Mouse (Mus musculus) telencephalon, adult 2 months (tissue): ENCODE measurements around the gene Slc26a9.
A peak's percentile ranks its signal among the peaks of the same experiment; 100 is the strongest.

Experiments
- DNase-seq: peaks from one replicate; pipeline ENCODE4 v3.0.0-alpha.2; 2011; ENCODE audit warnings: low read depth, low spot score

Gene Slc26a9

DNA sequence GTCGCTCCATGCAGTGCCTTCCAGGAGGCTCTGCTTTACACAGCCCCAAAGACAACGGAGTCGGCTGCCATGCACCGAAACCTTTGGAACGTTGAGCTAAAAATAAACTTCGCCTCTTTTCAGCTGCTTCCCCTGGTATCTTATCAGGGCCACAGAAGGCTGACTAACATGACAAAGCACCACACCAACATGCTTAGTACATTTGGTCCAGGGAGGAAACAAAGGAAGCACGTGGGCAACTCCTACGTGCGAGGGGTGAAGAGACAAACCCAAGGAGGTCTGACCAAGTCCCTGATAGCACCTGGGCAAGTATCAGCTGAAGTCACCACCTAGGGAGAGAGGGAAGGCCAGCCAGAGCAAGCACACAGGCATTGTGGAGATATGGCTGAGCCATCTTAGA is 7.3 kb upstream of the Slc26a9 start:
- DNase-seq = no peak

DNA sequence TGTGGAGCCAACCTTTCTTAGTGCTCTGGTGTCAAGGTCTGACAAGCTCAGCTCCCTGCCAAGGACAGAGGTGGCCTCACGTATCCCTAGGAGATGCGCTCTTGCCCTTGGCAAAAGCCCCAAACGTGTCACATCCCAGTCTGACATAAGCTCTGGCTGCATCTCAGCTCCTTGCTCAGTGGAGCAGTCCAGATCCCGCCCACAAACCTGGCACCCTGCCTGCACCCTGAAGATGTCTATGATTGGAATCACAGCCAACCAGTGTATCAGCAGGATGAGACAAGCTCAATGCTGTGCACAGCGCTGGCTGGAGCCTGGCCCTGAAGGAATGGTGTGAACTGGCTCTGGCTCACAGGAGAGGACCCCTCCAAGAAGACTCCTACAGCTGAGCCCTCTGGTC is 6.6 kb upstream of the Slc26a9 start:
- DNase-seq = peak; percentile 83

- DNase-seq = no peak
Measured at GRCm38 (mm10) chr1:131738760-131739159, 5.1 kb upstream of the Slc26a9 start.

DNA sequence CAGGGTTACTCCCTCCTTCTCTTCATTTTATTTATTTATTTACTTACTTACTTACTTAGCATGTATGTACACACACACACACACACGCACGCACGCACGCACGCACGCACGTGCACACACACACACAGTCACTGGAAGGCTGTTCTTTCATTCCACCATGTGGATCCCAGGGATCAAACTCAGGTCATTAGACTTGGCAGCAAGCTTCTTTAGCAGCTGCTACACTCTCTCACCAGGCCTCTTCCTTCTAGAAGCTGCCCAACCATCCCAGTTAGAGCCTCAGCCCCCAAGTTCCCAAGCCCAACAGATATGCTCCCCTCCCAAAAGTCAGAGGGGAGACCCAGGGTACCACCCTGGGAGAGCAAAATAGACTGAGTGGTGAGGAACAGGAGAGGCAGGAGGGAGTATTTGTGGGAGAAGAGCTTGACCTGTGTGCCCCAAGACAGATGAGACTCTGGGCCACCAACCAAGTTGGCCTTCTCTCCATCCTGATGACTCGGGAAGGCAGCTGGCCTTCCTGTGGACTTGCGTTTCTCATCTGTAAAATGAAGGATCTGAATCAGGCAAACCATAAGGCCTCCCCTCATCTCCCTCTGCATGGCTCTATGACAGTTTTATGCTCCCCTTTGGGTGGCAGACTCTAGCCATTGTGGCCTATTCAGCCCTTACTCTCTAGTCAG is 4.2 kb upstream of the Slc26a9 start:
- DNase-seq = no peak

GRCm38 (mm10) chr1:131745391-131745790 is 1.6 kb downstream of the Slc26a9 start:
- DNase-seq = no peak

- no peak for DNase-seq
Measured at GRCm38 (mm10) chr1:131747761-131748160, 3.9 kb downstream of the Slc26a9 start.

- DNase-seq = no peak
Measured at GRCm38 (mm10) chr1:131748636-131749035, 4.8 kb downstream of the Slc26a9 start.

GRCm38 (mm10) chr1:131749706-131750545 is 6.1 kb downstream of the Slc26a9 start:
- DNase-seq = no peak

DNA sequence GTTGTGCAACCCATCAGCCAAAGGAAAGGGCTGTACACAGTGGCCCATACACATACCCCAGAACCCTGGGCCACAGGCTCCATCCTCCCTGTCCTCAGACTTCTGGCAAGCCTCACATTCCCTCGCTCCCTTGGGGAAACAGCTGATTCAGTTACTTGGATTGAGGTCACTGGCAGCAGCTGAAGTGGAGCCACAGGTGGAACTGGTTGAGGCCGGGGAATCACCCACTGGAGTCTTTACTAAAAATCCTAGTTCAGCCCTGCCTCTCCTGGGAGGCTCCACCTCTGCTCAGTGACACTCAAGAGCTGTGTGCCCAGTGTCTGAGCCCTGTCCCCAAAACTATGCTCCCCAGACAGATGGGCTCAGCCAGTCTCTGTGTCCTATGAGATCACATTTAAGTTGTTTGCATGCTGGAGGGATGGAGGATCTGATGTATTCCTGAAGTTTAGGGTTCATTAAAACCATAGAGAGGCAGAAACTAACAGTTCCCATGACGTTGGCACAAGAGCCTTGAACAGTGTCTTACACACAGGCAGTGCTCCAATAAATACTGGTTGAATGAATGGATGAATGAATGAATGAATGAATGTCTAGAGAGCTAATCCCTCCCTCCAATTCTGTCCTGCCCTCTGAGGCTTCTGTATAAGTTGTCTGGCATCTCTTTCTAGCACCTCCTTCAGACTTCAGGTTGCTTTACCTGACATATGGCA is 7.5 kb downstream of the Slc26a9 start:
- DNase-seq = no peak

- DNase-seq = no peak
Measured at GRCm38 (mm10) chr1:131751891-131752311, 8.1 kb downstream of the Slc26a9 start.

DNA sequence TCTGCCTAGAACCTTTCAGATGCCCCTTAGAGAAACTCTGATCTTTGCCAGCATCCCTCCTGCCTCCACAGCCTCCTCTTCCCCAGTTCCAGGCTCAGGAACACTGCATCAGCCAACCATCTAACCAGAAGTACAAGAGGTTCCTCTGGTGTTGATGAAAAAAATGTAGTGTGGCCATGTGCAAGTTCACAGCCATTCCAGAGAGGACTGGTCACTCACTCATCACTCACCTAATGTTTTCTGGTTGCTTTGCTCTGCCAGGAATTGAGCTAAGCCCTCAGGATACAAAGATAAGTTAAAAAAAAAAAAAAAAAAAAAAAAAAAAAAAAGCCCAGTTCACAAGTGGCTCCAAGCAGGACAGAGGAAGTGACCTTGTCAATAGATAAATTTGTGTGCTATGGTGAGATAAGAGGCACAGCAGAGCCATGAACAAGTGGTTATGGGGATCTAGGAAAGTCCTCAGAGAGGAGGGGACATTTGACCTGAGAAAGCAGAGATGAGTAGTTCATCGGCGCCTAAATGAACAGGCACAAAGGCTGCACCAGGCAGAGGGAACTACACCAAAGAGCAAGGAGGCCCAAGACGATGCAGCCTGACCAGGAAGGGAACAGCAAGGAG is 10.5 kb downstream of the Slc26a9 start:
- no peak for DNase-seq

DNA sequence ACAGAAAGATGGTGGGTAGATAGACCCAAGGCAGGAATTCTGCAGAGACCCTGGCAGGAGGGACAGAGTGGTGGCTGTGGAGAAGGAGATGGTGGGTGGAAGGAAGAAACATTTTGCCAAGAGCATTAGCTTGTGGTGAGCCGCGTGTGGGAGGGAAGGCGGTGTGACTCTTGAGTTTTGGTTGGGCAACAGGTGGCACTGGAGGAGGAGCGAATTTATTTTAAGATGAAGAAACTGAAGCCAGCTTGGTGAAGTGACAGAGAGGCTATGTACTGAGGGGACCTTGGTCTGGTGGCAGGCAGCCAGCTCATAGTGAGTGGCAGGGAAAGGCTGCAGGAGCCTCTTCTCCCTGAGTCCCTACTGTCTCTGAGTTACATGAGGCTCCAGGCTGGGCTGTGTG is 11.1 kb downstream of the Slc26a9 start:
- DNase-seq = peak; percentile 72

GRCm38 (mm10) chr1:131757211-131757610 is 13.4 kb downstream of the Slc26a9 start:
- no peak for DNase-seq

GRCm38 (mm10) chr1:131758796-131759195 is 15.0 kb downstream of the Slc26a9 start:
- no peak for DNase-seq

GRCm38 (mm10) chr1:131759667-131760427 is 16.0 kb downstream of the Slc26a9 start:
- DNase-seq = no peak

GRCm38 (mm10) chr1:131760428-131760820 is 16.6 kb downstream of the Slc26a9 start:
- DNase-seq = no peak

DNA sequence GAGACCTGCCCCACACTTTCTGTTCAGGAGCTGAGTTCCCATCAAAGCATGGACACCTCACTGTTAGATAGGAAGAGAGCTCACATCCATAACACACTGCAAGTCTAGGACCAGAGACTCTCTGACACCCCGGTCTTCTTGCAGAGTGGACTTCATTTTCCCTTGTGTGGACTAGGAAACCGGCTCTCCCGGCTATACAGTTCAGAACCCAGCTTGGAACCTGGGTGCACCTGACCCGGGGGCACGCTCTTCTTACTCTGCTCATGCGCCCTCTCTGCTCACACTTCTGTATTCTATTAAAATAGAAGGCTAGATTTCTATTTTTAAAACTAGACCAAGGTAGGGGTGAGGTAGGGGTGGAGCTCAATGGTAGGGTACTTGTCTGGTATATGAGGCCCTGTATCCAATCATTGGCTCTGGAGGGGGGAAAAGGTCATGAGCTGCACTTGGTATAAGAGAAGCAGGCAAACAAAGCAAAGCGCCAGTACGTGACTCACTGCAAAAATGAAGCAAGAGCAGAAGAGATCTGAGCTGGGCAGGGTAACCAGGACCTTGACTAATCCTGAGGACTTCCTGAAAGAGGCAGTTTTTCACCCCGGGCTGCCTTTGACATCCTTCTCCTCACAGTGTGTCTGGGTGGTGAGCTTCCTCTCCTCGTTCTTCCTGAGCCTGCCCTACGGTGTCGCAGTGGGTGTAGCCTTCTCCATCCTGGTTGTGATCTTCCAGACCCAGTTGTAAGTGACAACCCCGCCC is 17.4 kb downstream of the Slc26a9 start:
- DNase-seq = no peak

DNA sequence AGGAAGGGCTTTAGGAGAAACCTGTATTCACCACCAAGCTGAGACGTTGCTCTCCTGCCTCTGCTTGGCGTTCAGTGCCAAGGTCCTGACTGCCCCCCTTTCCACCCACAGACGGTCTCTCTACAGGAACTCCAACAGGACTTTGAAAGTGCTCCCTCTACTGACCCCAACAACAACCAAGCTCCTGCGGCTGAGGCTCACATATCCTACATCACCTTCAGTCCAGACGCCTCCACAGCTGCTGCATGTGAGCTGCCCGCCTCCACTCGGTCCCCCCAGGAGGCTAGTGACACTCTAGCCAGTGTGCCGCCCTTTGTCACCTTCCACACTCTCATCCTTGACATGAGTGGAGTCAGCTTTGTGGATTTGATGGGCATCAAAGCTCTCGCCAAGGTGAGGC is 19.9 kb downstream of the Slc26a9 start:
- DNase-seq = no peak

- no peak for DNase-seq
Measured at GRCm38 (mm10) chr1:131764581-131765338, 20.9 kb downstream of the Slc26a9 start.
